Mouse (Mus musculus): ENCODE data around the gene Six6.

DNA sequence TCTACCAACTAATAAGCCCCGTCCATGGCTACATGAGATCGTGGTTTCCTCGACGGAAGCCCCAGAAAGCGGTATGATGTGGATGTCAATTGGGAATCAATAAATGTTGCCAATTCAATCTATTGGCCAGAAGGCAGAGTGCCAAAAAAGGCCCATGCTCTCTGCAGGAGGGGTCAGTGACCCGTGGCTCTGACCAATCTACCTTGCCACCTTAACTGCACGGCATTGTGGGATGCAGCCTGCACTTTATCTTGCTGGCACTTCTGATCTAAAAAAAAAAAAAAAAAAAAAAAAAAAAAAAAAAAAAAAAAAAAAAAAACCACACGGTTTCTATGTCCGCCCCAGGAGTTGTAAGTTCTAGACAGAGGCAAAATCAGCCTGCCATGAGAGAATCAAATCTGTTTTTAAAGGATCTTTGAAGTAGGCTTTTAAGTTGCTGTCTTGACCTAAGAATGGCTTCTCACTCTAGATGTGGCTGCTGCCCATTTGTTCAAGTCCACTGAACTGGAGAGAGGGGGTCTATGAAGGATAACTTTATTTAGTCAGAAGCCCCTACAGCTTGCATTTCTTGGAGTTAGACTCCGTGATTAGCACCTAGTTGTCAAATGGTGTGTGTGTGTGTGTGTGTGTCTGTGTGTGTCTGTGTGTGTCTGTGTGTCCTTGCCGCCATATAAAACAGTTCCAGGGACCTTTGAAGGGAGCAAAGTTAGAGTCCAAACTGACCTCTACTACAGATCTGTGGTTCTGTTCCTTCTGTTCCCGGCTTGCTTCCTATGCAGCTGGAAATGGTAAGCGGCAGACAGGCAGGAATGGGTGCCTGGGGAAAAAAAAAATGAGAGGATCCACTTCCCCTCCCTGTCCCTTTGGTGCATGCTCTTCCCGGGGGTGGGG is 847 bp upstream of the Six6 start:
- no peak for TF ChIP-seq POLR2AphosphoS2 (IDR thresholded peaks at IDR 0.05; ENCODE audit: insufficient read length, low read depth)
- TF ChIP-seq MAX (IDR thresholded peaks at IDR 0.05; ENCODE audit: low read depth) = no peak
- TF ChIP-seq E2F4 (IDR thresholded peaks at IDR 0.05; ENCODE audit: insufficient read depth) = no peak
- TF ChIP-seq MYOD1 (IDR thresholded peaks at IDR 0.05; ENCODE audit: control insufficient read depth in 1 of 3, insufficient read length in 2 of 3, low read depth in 2 of 3) = no peak
- no peak for TF ChIP-seq POLR2A (IDR thresholded peaks at IDR 0.05; ENCODE audit: insufficient read length, low read depth)
- no peak for TF ChIP-seq MYOG (IDR thresholded peaks at IDR 0.05; ENCODE audit: control insufficient read depth in 1 of 3, insufficient read depth in 1 of 3, insufficient read length in 2 of 3, low read depth in 2 of 3)
- no peak for TF ChIP-seq CEBPB (IDR thresholded peaks at IDR 0.05; ENCODE audit: insufficient read depth, poor library complexity, severe bottlenecking)
- TF ChIP-seq USF1 (IDR thresholded peaks at IDR 0.05; ENCODE audit: low read depth) = no peak

Data from myocyte (in vitro differentiated cells).